Mouse (Mus musculus) thymus, postnatal 0 days (tissue): ENCODE measurements around the gene Aqp8. TPM values are rescaled to one million over a fixed set of nuclear protein-coding genes. Genes with fewer than 3 reads are reported as not detected.

Experiments
- DNase-seq: peaks from one replicate; pipeline ENCODE4 v3.0.0-alpha.2; 2015; ENCODE audit warnings: low spot score
- polyA plus RNA-seq: library from polyadenylated mRNA; unstranded; fragments of >200 nt; fragmentation: Nextera tagmentation; extraction: Ambion mirVana; gene quantifications from 2 replicates; pipeline ENCODE4 v1.2.1, GENCODE M21; 2015

The Aqp8 gene
- polyA plus RNA-seq, 1 experiment from 2014 or later: 0.23 TPM

- DNase-seq: no peak
Observed at GRCm38 (mm10) chr7:123487703-123488102, 25.6 kb downstream of the Aqp8 start.

GRCm38 (mm10) chr7:123499481-123500238 is 37.6 kb downstream of the Aqp8 start:
- DNase-seq: no peak

- DNase-seq: peak; percentile 43
Observed at GRCm38 (mm10) chr7:123500239-123501219, 38.4 kb downstream of the Aqp8 start, which contains the start of gene Zkscan2. TSS of gene Zkscan2 (minus strand) at chr7:123500449.

GRCm38 (mm10) chr7:123503358-123503757 is 41.3 kb downstream of the Aqp8 start:
- peak; percentile 7 for DNase-seq

GRCm38 (mm10) chr7:123507946-123508345 is 45.9 kb downstream of the Aqp8 start:
- no peak for DNase-seq

Other genes starting within 250 kb of the Aqp8 start
- 0.42 and 0.66 TPM in 2 replicates for gene Slc5a11, start 247.5 kb upstream of the Aqp8 start, polyA plus RNA-seq
- gene Lcmt1, start 92.5 kb upstream of the Aqp8 start, polyA plus RNA-seq: 50.4 and 51.1 TPM in 2 replicates
- gene Arhgap17, start 92.4 kb upstream of the Aqp8 start, polyA plus RNA-seq: 9.6 and 11.7 TPM in 2 replicates
- gene Zkscan2, start 38.2 kb downstream of the Aqp8 start, polyA plus RNA-seq: 0.14 and 0.31 TPM in 2 replicates